Mouse (Mus musculus) liver, embryonic 13.5 days (tissue): ENCODE data around the gene Gm5797. TPM values are rescaled to one million over a fixed set of nuclear protein-coding genes. Genes with fewer than 3 reads are reported as not detected.
A peak's percentile ranks its signal among the peaks of the same experiment; 100 is the strongest.
"Not testable (repeated sequence)": the region's sequence is repeated elsewhere in the genome, so short reads cannot be mapped to it uniquely, and the experiment has no call there.

Experiments
- ATAC-seq: fragments of 200-750 bp; cut with Nextera tagmentation; 2 replicates; pipeline ENCODE4 v1.8.0; 2017; ENCODE audit warnings: low read depth, mild to moderate bottlenecking, moderate number of reproducible peaks, moderate library complexity
- DNase-seq: peaks from one replicate; pipeline ENCODE4 v3.0.0; 2022
- H3K27ac ChIP-seq: fragments of 300-500 bp; sonication (generic); 2 replicates; pipeline ENCODE4 v1.5.1; 2015; ENCODE audit warnings: moderate library complexity, mild to moderate bottlenecking, inconsistent platforms
- H3K27me3 ChIP-seq: fragments of 300-500 bp; sonication (generic); 2 replicates; pipeline ENCODE4 v1.6.1; 2015; ENCODE audit warnings: mild to moderate bottlenecking, inconsistent platforms
- H3K36me3 ChIP-seq: fragments of 300-500 bp; sonication (generic); 2 replicates; pipeline ENCODE4 v1.6.1; 2015; ENCODE audit warnings: mild to moderate bottlenecking, inconsistent platforms
- H3K4me1 ChIP-seq: fragments of 300-500 bp; sonication (generic); replicated peaks from 2 replicates; pipeline ENCODE4 v1.6.1; 2015; ENCODE audit warnings: inconsistent platforms
- H3K4me2 ChIP-seq: fragments of 300-500 bp; sonication (generic); 2 replicates; pipeline ENCODE4 v1.6.1; 2015; ENCODE audit warnings: inconsistent platforms, mild to moderate bottlenecking, moderate library complexity
- H3K4me3 ChIP-seq: fragments of 300-500 bp; sonication (generic); replicated peaks from 2 replicates; pipeline ENCODE4 v1.5.1; 2015; ENCODE audit warnings: mild to moderate bottlenecking, inconsistent platforms
- H3K9ac ChIP-seq: fragments of 300-500 bp; sonication (generic); 2 replicates; pipeline ENCODE4 v1.6.1; 2015; ENCODE audit warnings: mild to moderate bottlenecking, inconsistent platforms
- H3K9me3 ChIP-seq: fragments of 300-500 bp; sonication (generic); replicated peaks from 2 replicates; pipeline ENCODE4 v1.6.1; 2016; ENCODE audit warnings: inconsistent platforms
- WGBS: fragments of 180-500 bp; shearing (Covaris S2); methylation state at CpG from one replicate; pipeline ENCODE4 v1.1.7; 2015; ENCODE audit not compliant: insufficient replicate concordance; 5-methylcytosine and 5-hydroxymethylcytosine counted together
- polyA plus RNA-seq: library from polyadenylated mRNA; unstranded; fragments of >200 nt; fragmentation: Nextera tagmentation; extraction: Ambion mirVana; gene quantifications from 2 replicates; pipeline ENCODE4 v1.2.1, GENCODE M21; 2015

Gene Gm5797
- not detected in 2 replicates for polyA plus RNA-seq

DNA sequence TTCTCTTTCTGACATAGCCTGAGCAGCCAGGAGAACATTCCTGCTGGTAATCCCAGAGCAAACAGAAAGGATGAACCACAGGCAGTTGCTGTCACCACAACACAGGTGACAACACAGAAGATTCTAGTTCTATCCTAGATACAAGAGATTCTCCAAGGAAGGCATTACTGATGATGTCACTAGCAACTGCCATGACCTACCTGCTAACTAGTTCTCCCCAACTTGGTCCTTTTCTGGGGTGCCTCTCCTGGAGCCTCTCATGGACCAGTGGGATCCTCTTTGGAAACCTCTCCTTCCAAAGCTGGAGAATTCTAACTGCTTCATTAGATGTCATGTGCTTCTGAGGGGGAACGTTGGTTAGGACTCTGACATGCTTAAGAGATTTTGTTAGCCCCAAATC is at the start of gene Gm5797:
TSS of gene Gm5797 (minus strand) at position 101 of the 400 bp plus-strand sequence.
- not testable (repeated sequence) for H3K9ac ChIP-seq, H3K4me3 ChIP-seq, H3K27me3 ChIP-seq, H3K27ac ChIP-seq, ATAC-seq, H3K9me3 ChIP-seq, H3K4me2 ChIP-seq, H3K4me1 ChIP-seq, H3K36me3 ChIP-seq, DNase-seq
- WGBS = no CpG with 5 or more reads among the region's 1 CpGs

DNA sequence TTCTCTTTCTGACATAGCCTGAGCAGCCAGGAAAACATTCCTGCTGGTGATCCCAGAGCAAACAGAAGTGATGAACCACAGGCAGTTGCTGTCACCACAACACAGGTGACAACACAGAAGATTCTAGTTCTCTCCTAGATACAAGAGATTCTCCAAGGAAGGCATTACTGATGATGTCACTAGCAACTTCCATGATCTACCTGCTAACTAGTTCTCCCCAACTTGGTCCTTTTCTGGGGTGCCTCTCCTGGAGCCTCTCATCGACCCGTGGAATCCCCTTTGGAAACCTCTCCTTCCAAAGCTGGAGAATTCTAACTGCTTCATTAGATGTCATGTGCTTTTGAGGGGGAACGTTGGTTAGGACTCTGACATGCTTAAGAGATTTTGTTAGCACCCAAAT is 32.8 kb upstream of the Gm5797 start, which contains the start of gene Gm8374:
TSS of gene Gm8374 (minus strand) at position 101 of the 400 bp plus-strand sequence.
- H3K36me3 ChIP-seq, H3K27ac ChIP-seq, H3K9ac ChIP-seq, H3K4me2 ChIP-seq, H3K4me3 ChIP-seq, H3K9me3 ChIP-seq, H3K4me1 ChIP-seq, DNase-seq, ATAC-seq, H3K27me3 ChIP-seq: not testable (repeated sequence)
- 50% methylated on average over 3 of the region's 3 CpGs for WGBS

DNA sequence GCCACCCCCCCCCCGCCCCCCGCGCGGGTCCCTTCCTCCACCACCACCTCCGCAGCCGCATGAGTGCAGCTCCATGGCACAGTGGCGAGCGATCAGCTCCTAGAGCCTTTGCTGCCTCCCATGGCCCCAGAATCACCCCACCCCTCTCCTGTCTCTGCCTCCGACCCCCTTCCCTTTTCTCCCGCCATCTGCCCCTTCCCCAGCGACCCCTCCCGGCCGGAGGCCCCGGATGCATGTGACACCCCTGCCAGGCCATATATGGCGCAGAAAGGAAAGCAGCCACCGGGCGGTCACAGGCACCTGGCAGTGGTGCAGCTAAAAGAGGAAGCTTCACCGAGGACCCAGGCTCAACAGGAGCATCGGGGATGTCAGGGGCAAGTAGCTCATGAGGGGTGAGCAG is 17.1 kb downstream of the Gm5797 start:
- not testable (repeated sequence) for H3K9ac ChIP-seq, H3K9me3 ChIP-seq, H3K36me3 ChIP-seq, H3K27ac ChIP-seq, ATAC-seq, H3K4me1 ChIP-seq, H3K27me3 ChIP-seq, DNase-seq
- peak overlapping the region; percentile 43 for H3K4me2 ChIP-seq
- peak overlapping the region; percentile 22; the same call in 1 of the 2 replicates for H3K4me3 ChIP-seq
- WGBS = 4% methylated on average over 16 of the region's 19 CpGs

DNA sequence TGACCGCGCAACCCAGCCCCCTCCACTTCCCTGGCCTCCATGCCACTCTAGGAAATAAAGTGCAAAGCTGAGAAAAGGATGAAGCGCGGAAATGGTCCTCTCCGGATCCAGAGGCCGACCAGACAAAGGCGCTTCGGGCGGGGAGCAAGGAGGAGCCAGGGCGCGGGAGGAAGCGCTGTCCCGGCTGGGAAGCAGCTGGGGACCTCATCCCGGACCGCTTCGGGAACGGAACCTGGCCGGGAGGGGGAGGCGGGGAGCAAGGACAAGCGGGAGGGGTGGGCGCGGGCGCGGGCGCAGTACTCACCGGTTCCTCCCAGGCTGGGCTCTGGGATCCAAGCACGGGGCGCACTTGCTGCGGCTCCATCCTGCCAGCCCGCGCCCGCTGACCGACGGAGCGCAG is 17.5 kb downstream of the Gm5797 start, which contains the start of gene Gm3739:
TSS of gene Gm3739 (minus strand) at position 389 of the 400 bp plus-strand sequence.
- not testable (repeated sequence) for H3K9ac ChIP-seq, DNase-seq, H3K4me1 ChIP-seq, ATAC-seq, H3K27ac ChIP-seq, H3K27me3 ChIP-seq, H3K9me3 ChIP-seq, H3K36me3 ChIP-seq
- WGBS = 1% methylated on average over 16 of the region's 35 CpGs
- Histone ChIP-seq H3K4me2 (peak within 1 kb of the TSS; percentile 43), H3K4me3 (peak within 1 kb of the TSS; percentile 22; the same call in 1 of the 2 replicates)

Other genes starting within 250 kb of the Gm5797 start
- 0.10 and 0.12 TPM in 2 replicates for gene Gm3696, start 231.8 kb downstream of the Gm5797 start, polyA plus RNA-seq
- not detected in 2 replicates for gene Gm6676, start 207.0 kb downstream of the Gm5797 start, polyA plus RNA-seq
- 0.12 and 0.35 TPM in 2 replicates for gene Gm3512, start 157.9 kb downstream of the Gm5797 start, polyA plus RNA-seq
- gene Gm16434, start 137.9 kb downstream of the Gm5797 start, polyA plus RNA-seq = not detected in 2 replicates
- not detected in 2 replicates for gene Gm3727, start 67.7 kb downstream of the Gm5797 start, polyA plus RNA-seq
- gene Gm3739, start 17.3 kb downstream of the Gm5797 start, polyA plus RNA-seq = not detected in 2 replicates
- not detected in 2 replicates for gene Gm8374, start 32.7 kb upstream of the Gm5797 start, polyA plus RNA-seq
- gene Gm3755, start 118.5 kb upstream of the Gm5797 start, polyA plus RNA-seq = not detected in 2 replicates
- gene Gm3752, start 151.4 kb upstream of the Gm5797 start, polyA plus RNA-seq = not detected in 2 replicates
- gene Gm3558, start 236.2 kb upstream of the Gm5797 start, polyA plus RNA-seq = 0.07 TPM in 1 of 2 replicates, not detected in the other